Mouse (Mus musculus): Measurements from ENCODE around the gene Sall4.
A peak's percentile ranks its signal among the peaks of the same experiment; 100 is the strongest.
"Not testable (repeated sequence)": the region's sequence is repeated elsewhere in the genome, so short reads cannot be mapped to it uniquely, and the experiment has no call there.

Gene Sall4

GRCm38 (mm10) chr2:168744406-168744805, 23.3 kb downstream of the Sall4 start:
- not testable (repeated sequence) for DNase-seq (ENCODE audit: extremely low spot score, low spot score)

DNA sequence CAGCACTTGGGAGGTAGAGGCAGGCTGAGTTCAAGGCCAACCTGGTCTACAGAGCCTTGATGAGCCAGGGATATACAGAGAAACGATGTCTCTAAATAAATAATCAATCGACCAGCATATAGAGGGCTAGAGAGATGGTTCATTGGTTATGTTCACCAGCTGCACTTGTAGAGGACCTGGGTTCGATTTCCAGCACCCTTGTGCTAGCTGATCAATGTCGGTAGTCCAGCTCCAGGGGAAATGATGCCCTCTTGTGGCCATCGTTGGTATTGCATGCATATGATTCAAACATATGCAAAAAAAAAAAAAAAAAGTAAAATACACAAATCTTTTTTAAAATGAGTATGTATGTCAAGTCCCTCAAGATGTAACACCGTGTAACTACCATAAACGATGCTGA, 25.1 kb downstream of the Sall4 start:
- peak; percentile 65 for DNase-seq (ENCODE audit: extremely low spot score, low spot score)

DNA sequence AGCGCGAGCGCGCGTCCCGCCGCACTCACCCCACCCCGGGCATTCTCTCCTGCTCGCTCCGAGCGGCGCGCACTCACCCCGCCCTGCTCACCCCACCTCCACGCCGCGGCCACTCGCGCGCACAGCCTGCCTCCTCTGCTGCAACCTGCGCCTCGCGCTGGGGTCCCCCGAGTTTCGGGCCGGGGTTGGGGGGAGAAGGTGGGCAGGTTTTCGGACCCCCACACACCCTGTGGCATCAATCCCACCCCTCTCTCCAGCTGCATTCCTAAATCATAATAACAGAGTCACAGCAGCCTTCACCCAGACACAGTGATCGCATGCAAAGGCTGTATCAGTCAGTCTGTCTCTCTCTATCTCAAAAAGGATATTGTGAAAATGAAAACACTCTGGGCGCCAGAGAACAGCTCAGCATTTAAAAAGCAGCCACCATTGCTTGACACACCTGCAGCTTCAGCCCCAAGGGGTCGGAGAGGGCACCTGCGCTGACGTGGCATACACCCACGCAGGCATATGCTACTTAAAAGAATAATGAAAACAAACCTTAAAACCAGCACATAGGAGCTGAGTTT, 25.6 kb downstream of the Sall4 start, which contains the start of gene Atp9a:
Gene Atp9a, minus strand, starts transcription at position 351 of the 569 bp plus-strand sequence.
- DNase-seq (ENCODE audit: extremely low spot score, low spot score), result peak; percentile 62

GRCm38 (mm10) chr2:168741273-168742058, 26.3 kb downstream of the Sall4 start:
- peak; percentile 78 for DNase-seq (ENCODE audit: extremely low spot score, low spot score)

- DNase-seq (ENCODE audit: extremely low spot score, low spot score), result no peak
These were observed 27.2 kb downstream of the Sall4 start for GRCm38 (mm10) chr2:168740496-168740895.

DNA sequence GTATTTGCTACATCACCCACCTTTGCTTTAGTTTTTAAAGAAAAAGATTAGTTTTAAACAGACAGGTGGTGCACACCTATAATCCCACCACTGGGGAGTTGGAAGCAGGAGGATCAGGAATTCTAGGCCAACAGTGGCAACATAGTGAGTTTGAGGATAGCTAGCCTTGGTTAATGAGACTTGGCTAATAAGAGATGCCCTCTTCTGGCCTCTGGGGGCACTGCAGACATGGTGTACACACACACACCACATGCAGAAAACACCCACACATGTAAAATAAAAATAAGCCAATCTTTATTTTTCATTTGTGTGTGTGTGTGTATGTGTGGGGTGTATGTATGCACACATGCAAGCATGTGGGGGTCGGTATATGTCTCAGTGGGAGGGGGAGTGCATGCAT, 28.9 kb downstream of the Sall4 start:
- no peak for DNase-seq (ENCODE audit: extremely low spot score, low spot score)

DNA sequence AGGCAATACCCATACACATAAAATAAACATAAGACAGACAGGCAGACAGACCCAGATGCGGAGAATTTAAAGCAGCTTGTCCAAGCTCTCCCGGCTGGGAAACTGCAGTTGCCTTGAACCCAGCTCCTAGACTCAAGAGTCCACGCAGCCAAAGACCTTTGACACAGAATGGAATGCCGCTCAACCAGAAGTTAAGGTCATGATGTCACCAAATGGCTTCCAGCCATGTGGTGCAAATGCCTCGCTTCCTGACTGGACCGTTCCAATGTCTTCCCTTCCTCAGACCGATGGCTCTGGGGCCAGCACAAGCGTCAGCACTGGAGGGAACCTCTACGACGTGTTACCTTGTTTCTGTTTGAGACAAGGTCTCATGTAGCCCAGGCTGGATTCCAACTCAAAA, 29.9 kb downstream of the Sall4 start:
- DNase-seq (ENCODE audit: extremely low spot score, low spot score), result no peak

DNA sequence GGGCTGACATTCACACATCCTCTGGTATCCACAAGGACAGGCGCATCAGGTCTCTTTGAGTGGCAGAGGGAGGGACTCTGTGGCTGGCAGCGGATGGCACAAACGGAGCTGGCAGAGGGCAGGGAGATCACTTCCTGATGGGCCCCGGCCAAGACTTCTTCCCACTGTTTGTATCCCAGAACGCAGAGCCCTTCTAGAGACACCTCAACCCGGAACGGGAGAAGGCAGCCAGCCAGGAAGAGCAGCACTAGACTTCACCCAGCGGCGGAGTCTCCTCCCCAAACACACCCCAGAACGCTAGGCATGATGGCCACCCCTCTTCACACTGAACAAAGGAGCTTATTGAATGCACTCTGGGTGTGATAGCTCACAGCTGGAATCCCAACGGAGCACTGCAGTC, 33.7 kb downstream of the Sall4 start:
- DNase-seq (ENCODE audit: extremely low spot score, low spot score), result no peak

DNA sequence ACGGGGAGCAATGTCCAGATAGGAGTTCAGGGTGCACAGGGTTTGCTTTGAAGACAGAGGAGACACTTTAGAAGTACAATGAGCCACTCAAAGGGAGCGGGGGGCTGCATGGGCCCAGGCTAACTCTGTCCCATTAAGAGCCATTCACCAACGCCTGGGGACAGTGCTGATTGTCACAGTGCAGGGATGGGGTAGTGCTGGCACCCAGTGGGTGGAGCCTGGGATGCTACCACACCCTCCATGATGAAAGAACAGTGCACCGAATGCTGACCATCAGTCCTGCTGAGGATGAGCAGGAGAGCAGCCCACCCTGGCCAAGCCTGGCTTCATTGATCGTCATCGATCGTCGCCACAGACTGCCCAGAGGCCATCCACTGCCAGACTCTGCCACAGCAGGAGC, 36.5 kb downstream of the Sall4 start:
- DNase-seq (ENCODE audit: extremely low spot score, low spot score), result no peak

GRCm38 (mm10) chr2:168729736-168730135, 38.0 kb downstream of the Sall4 start:
- DNase-seq (ENCODE audit: extremely low spot score, low spot score), result no peak

DNA sequence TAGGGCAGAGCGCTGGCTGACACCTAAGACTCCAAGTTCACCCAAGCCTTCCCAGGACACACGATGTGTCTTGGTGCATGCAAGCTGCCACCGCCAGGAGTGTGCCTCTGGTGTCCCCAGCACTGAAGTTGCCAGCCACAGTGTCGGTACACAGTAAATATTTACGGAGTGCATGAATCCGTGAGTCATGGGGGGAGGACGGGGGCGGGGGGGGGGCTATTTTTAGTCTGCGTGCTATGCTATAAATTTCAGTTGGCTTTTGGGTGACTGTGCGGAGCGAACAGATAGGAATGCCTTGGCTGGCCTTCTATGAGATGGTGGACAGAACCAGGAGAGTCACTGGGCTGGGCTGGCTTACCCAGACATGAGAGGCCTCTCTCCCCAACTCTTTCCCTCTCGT, 39.7 kb downstream of the Sall4 start:
- no peak for DNase-seq (ENCODE audit: extremely low spot score, low spot score)

DNA sequence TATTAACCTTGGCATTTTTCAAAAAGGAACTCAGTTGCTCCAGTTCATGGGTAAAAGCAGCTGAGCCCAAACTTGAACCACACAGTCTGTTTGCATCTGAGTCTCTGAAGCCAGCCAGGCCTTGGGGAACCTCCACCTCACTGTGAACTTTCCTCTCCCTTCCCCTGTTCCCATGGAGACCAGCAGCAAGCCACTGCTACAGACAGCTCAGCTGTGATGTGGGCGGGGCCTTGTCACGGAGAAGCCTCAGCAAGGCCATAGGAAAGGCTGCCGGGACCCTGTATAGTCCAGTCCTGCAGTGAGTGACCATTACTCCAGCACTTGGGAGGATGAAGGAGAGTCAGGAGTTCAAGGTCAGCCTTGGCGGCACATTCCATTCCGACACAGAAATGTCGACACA, 41.7 kb downstream of the Sall4 start:
- peak; percentile 71 for DNase-seq (ENCODE audit: extremely low spot score, low spot score)

DNA sequence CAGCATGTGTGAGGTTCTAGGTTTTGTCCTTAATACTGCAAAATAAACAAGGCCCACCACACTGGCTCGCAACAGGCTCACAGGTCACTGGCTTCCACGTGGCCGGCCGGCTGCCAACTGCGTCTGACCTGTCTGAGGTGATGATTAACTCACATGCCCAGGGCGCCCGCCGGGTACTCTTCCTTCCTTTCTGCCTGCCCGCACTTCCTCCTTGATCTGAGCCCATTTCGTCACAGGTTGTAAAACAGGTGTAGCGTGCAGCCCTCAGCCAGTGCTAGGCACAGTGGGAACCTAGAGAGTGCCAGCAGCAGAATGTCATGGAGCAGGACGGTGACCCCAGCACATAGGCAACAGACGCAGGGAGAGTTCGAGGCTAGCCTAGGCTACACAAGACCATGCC, 46.4 kb downstream of the Sall4 start:
- no peak for DNase-seq (ENCODE audit: extremely low spot score, low spot score)

- DNase-seq (ENCODE audit: extremely low spot score, low spot score), result no peak
These were observed 48.0 kb downstream of the Sall4 start for GRCm38 (mm10) chr2:168719742-168720141.

DNA sequence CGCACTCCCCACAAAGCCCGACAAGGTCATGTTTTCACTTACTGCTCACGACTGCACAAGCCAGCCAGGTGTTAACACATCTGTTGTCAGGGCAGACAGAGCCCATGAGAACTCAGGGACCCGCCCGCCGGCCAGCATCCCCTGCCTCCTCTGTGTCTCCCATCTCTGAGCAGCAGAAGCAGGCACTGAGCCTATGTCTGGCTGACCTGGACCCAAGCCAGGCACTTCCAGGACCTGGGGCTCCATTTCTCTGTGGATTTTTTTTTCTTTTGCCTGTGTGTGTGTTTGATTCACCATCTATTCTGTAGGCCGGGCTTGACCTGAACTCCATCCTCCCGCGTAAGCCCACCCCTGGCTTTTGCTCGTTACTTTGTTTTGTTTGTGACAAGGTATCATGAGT, 49.0 kb downstream of the Sall4 start:
- no peak for DNase-seq (ENCODE audit: extremely low spot score, low spot score)

DNA sequence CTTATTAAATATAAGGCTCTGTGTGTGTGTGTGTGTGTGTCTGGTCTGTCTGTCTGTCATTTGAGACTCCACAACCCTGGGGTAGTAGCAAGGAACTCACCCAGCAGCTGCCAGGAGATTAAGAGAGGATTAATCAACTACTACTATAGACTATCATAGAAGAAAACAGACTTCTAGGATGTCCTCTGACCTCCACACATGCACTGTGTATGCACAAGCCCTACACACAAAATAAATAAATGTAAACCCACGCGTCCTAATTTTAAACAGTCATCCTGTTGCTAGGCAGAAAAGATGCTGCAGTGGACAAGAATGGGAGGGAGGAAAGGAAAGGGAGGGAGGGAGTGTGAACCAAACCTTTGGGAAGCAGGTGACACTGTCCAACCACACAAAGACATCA, 49.5 kb downstream of the Sall4 start:
- DNase-seq (ENCODE audit: extremely low spot score, low spot score), result no peak

- no peak for DNase-seq (ENCODE audit: extremely low spot score, low spot score)
These were observed 55.3 kb downstream of the Sall4 start for GRCm38 (mm10) chr2:168712199-168713176.

DNA sequence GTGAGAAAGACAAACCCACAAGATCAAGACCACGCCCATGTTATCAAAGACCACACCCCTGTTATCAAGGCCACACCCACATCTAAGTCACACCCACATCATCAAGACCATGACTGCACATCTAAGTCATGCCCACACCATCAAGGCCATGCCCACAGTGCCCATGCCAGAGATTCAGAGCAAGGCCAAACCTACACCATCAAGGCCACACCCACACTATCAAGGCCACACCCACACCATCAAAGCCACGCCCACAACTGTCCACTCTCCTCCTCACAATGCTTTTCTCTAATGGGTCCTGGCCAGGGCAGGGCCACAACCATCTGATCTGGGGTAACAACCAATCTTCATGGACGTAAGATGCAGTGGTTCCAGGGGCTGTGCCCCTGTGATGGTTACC, 56.8 kb downstream of the Sall4 start:
- no peak for DNase-seq (ENCODE audit: extremely low spot score, low spot score)

DNA sequence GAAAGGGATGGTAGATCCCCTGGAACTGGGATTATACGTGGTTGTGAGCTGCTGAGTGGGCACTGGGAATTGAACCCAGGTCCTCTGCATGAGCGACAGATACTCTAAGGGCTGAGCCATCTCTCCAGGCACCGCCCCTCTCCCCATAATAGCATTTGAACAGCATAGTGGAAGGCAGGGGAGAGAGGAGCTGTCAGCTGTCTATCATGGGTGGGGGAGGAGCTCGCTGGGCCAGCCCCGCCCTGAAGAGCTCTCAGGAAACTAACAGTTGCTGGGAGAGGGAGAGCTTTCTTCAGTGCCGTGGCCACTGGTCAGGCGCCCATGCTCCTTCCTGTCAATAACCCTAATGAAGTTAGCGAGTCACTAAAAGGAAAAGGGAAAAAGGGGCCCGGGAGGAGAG, 60.0 kb downstream of the Sall4 start:
- no peak for DNase-seq (ENCODE audit: extremely low spot score, low spot score)

DNA sequence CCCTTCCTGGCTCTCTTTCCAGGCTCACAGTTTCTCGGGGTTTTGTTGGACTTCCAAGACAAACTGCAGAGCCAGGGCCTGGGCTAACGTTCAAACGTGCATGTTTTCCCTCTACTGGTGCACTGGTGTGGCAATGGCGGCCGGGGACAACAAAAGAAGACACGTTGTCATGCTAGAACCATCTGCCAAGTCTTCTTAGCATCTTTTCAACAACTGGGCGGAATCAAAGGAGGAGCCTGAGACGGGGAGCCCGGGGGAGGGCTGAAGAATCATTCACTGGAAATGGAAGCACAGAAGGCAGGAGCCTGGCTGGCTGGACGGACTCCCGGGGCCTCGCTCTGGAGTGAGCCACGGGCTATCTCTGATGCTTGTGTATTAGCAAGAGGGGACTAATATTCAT, 65.5 kb downstream of the Sall4 start:
- DNase-seq (ENCODE audit: extremely low spot score, low spot score), result no peak
